Mouse (Mus musculus): ENCODE measurements around the gene Dlx2.

Dlx2 gene

GRCm38 (mm10) chr2:71511209-71511608 is 35.3 kb downstream of the Dlx2 start:
- no peak for DNase-seq (ENCODE audit: low spot score)

GRCm38 (mm10) chr2:71504852-71505251 is 41.7 kb downstream of the Dlx2 start:
- no peak for DNase-seq (ENCODE audit: low spot score)

GRCm38 (mm10) chr2:71499276-71500230 is 47.0 kb downstream of the Dlx2 start:
- DNase-seq (ENCODE audit: low spot score), result no peak

GRCm38 (mm10) chr2:71497175-71497574 is 49.4 kb downstream of the Dlx2 start:
- no peak for DNase-seq (ENCODE audit: low spot score)

DNA sequence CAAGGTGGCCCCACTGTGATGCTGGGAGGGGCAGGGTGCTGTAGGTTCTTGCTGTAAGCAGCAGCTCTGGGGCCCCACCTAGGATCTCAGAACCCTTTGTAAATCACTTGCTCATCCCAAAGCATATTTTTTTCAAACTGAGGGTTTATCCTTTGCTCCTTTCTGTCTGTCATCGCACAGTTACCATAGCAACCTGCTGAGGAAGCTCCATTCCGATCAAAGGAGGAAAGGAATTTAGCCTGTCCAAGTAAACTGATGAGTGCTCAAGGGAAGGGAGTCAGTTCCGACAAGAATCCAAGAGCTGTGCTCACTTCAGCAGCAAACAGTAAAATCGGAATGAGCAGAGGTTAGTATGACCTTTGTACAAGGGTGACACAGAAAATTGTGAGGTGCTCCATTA is 51.6 kb downstream of the Dlx2 start:
- no peak for DNase-seq (ENCODE audit: low spot score)

DNA sequence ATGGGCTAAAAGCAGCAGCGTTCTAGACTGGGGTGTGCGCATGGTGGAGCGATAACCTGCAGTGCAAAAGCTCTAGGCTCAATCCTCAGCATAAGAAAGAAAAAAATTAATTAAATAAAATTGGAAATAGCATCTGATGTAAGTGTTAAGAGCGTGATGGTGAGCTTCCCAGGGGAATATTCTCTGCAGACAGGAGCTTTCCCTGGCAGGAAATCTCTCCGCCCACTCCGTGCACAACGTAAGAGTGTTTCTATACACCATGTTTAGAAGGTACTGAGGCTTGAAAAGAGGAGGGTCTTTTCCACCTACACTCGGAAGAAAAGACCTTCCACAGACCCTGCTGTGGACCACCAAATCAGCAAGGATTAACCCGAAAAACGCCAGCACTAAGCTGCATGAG is 52.1 kb downstream of the Dlx2 start:
- DNase-seq (ENCODE audit: low spot score), result no peak

All from left cerebral cortex, adult 11 months (tissue).